Mouse (Mus musculus): ENCODE measurements around the gene Rassf7. TPM values are rescaled to one million over a fixed set of nuclear protein-coding genes. Genes with fewer than 3 reads are reported as not detected.

Gene Rassf7
- total and polyA plus RNA-seq, 2 experiments from 2014 or later = 13.3 to 15.6 TPM

DNA sequence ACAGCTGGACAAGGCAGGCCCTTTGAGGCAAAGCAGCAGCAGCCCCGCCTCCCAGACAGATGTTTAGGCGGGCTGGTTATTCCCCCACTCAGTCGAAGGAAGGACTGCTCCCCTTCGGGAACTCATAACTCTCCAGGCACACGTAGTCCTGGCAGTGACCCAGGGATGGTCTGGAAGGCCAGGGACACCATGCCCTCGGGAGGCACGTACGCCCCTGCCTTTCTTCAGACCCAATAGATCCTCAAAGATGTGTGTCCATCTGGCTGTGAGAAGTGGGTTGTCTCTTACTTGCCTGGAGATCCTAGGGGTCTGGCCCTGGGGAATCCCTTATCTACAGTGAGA is 6.4 kb downstream of the Rassf7 start:
- WGBS = 8% methylated on average over 8 of the region's 8 CpGs
- Histone ChIP-seq H3K4me3 (ENCODE audit: low read depth, low read length) (peak overlapping the region; percentile 42), H3K27ac (ENCODE audit: low read depth, low read length) (no peak overlapping the region), H3K4me2 (ENCODE audit: low read depth) (peak overlapping the region; percentile 71), H3K4me1 (ENCODE audit: insufficient read depth) (peaks cover 5% of the 10 kb centered on the region; the same call in 1 of the 2 replicates), H3K9ac (peak overlapping the region; percentile 53), H3K9me3 (ENCODE audit: low read length) (no peaks in the 10 kb centered on the region), H3K27me3 (ENCODE audit: insufficient read depth, low read length) (no peaks in the 10 kb centered on the region), H3K36me3 (ENCODE audit: insufficient read depth) (no peaks in the 10 kb centered on the region; the same call in 1 of the 2 replicates)
- DNase-seq (no peak), ATAC-seq (no peak)
- TF ChIP-seq CTCF (IDR thresholded peaks at IDR 0.05; ENCODE audit: low read depth) = no peak

DNA sequence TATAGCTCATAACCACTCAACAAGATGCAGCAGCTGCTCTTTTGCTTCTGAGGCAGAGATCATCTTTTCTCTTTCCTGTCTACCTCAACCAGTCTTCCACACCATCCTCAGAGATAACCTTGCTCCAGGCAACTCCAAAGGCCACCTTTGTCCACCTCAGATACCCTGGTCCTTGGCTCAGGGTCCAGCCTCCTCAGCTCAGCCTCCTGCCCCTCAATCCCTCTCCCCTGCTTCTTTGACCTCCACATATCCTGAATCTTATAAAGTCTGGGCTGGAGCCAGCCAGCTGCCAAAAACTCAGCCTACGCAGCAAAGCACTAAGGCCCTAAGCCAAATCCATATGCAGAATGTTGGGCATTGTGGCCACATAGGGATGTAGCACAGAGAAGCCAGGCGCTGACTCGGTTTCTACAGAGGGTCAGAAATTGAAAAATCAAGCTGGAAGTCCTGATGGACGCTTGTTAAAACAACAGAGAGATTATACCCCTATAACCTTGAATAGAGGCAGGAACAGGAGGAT is 7.1 kb downstream of the Rassf7 start:
- Histone ChIP-seq H3K9ac (no peak overlapping the region), H3K4me3 (ENCODE audit: low read depth, low read length) (no peak overlapping the region), H3K27ac (ENCODE audit: low read depth, low read length) (no peak overlapping the region), H3K4me2 (ENCODE audit: low read depth) (0 out of 2 replicates have a peak overlapping the region, but pooled peaks have one; percentile 71), H3K27me3 (ENCODE audit: insufficient read depth, low read length) (no peaks in the 10 kb centered on the region), H3K9me3 (ENCODE audit: low read length) (no peaks in the 10 kb centered on the region), H3K4me1 (ENCODE audit: insufficient read depth) (peaks cover 5% of the 10 kb centered on the region; the same call in 1 of the 2 replicates), H3K36me3 (ENCODE audit: insufficient read depth) (no peaks in the 10 kb centered on the region; the same call in 1 of the 2 replicates)
- DNase-seq = no peak
- no peak for ATAC-seq
- TF ChIP-seq CTCF (IDR thresholded peaks at IDR 0.05; ENCODE audit: low read depth) = no peak
- WGBS = 92% methylated on average over 4 of the region's 4 CpGs

- Histone ChIP-seq H3K9me3 (ENCODE audit: low read length) (no peaks in the 10 kb centered on the region), H3K27me3 (ENCODE audit: insufficient read depth, low read length) (no peaks in the 10 kb centered on the region), H3K4me1 (ENCODE audit: insufficient read depth) (peaks cover 17% of the 10 kb centered on the region), H3K36me3 (ENCODE audit: insufficient read depth) (peaks cover 8% of the 10 kb centered on the region), H3K4me2 (ENCODE audit: low read depth) (no peak overlapping the region), H3K27ac (ENCODE audit: low read depth, low read length) (no peak overlapping the region), H3K9ac (no peak overlapping the region), H3K4me3 (ENCODE audit: low read depth, low read length) (no peak overlapping the region)
- ATAC-seq = no peak
- DNase-seq = no peak
- WGBS = 83% methylated on average over 6 of the region's 6 CpGs
- peak; percentile 9; the same call in 1 of the 2 replicates for TF ChIP-seq CTCF (IDR thresholded peaks at IDR 0.05; ENCODE audit: low read depth)
Observed at GRCm38 (mm10) chr7:141226535-141226934, 10.9 kb downstream of the Rassf7 start.

- Histone ChIP-seq H3K4me1 (ENCODE audit: insufficient read depth) (peaks cover 12% of the 10 kb centered on the region), H3K36me3 (ENCODE audit: insufficient read depth) (peaks cover 21% of the 10 kb centered on the region), H3K9me3 (ENCODE audit: low read length) (no peaks in the 10 kb centered on the region), H3K4me3 (ENCODE audit: low read depth, low read length) (no peak overlapping the region), H3K27me3 (ENCODE audit: insufficient read depth, low read length) (no peaks in the 10 kb centered on the region), H3K4me2 (ENCODE audit: low read depth) (peak overlapping the region; percentile 62), H3K27ac (ENCODE audit: low read depth, low read length) (no peak overlapping the region), H3K9ac (no peak overlapping the region)
- no peak for TF ChIP-seq CTCF (IDR thresholded peaks at IDR 0.05; ENCODE audit: low read depth)
- ATAC-seq = no peak
- DNase-seq = no peak
- 71% methylated on average over 4 of the region's 4 CpGs for WGBS
Observed at GRCm38 (mm10) chr7:141227796-141228195, 12.1 kb downstream of the Rassf7 start.

DNA sequence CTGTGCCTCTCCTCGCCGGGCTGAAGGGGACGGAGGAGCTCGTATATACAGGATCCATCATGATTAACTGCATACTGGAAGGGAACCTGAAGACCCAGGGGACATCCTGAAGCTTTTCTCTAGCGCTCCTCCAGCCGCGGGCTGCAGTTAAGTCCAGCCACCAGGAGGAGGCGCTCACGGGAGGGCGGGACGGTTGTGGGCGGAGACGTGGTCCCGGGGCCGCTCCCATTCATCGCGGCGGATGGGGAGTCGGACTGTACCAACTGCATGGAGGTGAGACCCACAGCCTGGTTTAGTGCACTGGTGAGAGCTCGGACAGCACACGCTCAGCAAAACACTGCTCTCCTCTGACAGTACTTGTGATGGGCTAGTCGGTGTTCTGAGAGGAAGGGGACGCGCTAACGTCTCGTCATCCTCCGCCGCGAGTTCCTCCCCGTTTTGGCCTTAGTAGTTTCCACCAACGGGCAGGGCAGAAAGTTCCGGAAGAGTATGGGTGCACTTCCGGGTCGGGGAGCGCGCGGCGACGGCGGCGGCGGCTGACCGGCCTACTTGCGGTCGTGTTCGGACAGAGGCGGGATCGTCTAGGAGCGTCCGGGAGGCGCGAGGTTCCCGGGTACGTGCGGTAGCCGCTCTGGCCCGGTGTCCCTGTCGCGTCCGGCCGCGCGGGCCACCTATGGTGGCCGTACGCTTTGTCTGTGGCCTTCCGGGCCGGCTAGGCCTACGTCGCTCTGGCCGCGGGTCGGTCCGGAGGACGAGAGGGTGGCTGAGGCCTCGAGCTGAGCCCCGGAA is 12.8 kb downstream of the Rassf7 start, which contains the start of gene Phrf1:
Gene Phrf1, plus strand, starts transcription at position 506 of the 789 bp plus-strand sequence.
- Histone ChIP-seq H3K27me3 (ENCODE audit: insufficient read depth, low read length) (no peaks in the 10 kb centered on the region), H3K4me2 (ENCODE audit: low read depth) (peak within 1 kb of the TSS; percentile 62), H3K27ac (ENCODE audit: low read depth, low read length) (peak within 1 kb of the TSS; percentile 97), H3K9me3 (ENCODE audit: low read length) (no peaks in the 10 kb centered on the region), H3K4me3 (ENCODE audit: low read depth, low read length) (peak within 1 kb of the TSS; percentile 95), H3K9ac (peak within 1 kb of the TSS; percentile 93), H3K36me3 (ENCODE audit: insufficient read depth) (peaks cover 28% of the 10 kb centered on the region), H3K4me1 (ENCODE audit: insufficient read depth) (peaks cover 12% of the 10 kb centered on the region)
- ATAC-seq (peak; percentile 95), DNase-seq (peak; percentile 97)
- under 1% methylated on average over 76 of the region's 76 CpGs for WGBS
- TF ChIP-seq CTCF (IDR thresholded peaks at IDR 0.05; ENCODE audit: low read depth) = peak; percentile 99

DNA sequence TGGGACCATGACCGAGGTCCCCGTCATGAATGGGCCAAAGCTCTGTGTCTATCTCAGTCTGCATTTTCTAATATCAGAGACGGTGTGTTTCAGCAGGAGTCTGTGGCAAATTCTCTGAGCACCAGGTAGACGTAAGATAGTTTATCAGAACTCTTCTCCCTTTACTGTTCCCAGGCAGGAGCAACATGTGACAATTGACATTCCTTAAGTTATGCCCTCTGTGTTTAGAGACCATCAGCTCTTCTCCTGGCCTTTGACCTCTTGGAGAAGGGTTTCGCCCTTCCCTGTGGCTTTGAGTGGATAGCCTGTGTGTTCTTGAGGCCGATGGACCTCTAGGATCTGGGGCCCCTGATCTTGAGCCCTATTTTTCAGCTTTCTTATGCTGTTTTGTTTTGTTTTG is 14.0 kb downstream of the Rassf7 start:
- peaks cover 39% of the 10 kb centered on the region for H3K36me3 ChIP-seq (ENCODE audit: insufficient read depth)
- no peak overlapping the region for H3K27ac ChIP-seq (ENCODE audit: low read depth, low read length)
- no peaks in the 10 kb centered on the region for H3K9me3 ChIP-seq (ENCODE audit: low read length)
- H3K4me3 ChIP-seq (ENCODE audit: low read depth, low read length) = peak overlapping the region; percentile 95
- TF ChIP-seq CTCF (IDR thresholded peaks at IDR 0.05; ENCODE audit: low read depth) = no peak
- H3K9ac ChIP-seq = peak overlapping the region; percentile 93
- ATAC-seq (no peak), DNase-seq (no peak)
- H3K27me3 ChIP-seq (ENCODE audit: insufficient read depth, low read length) = no peaks in the 10 kb centered on the region
- WGBS = 70% methylated on average over 6 of the region's 6 CpGs
- H3K4me1 ChIP-seq (ENCODE audit: insufficient read depth) = peaks cover 12% of the 10 kb centered on the region
- peak overlapping the region; percentile 62 for H3K4me2 ChIP-seq (ENCODE audit: low read depth)

DNA sequence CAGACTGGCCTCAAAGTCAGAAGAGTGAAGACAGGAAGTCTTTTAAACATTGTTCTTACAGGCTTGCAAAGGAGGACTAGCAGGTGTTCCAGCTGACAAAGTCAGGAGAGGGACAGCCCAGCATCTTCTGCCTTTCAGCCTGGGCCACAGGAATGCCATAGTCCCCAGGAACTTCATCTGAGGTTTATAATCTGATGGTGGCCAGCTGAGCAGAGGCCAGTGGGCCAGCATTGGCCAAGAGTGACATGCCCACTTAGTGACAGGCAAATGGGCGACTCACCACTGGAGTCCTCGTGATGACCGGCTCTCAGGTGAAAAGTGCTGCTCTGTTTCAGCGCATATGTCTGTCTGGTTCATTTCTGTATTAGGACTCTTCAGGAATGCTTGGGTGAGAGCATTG is 14.9 kb downstream of the Rassf7 start:
- H3K27me3 ChIP-seq (ENCODE audit: insufficient read depth, low read length) = no peaks in the 10 kb centered on the region
- no peak overlapping the region for H3K4me2 ChIP-seq (ENCODE audit: low read depth)
- ATAC-seq = no peak
- H3K4me3 ChIP-seq (ENCODE audit: low read depth, low read length) = no peak overlapping the region
- no peaks in the 10 kb centered on the region for H3K9me3 ChIP-seq (ENCODE audit: low read length)
- no peak overlapping the region for H3K9ac ChIP-seq
- no peak overlapping the region for H3K27ac ChIP-seq (ENCODE audit: low read depth, low read length)
- H3K36me3 ChIP-seq (ENCODE audit: insufficient read depth) = peaks cover 48% of the 10 kb centered on the region
- 92% methylated on average over 4 of the region's 4 CpGs for WGBS
- TF ChIP-seq CTCF (IDR thresholded peaks at IDR 0.05; ENCODE audit: low read depth) = no peak
- DNase-seq = no peak
- H3K4me1 ChIP-seq (ENCODE audit: insufficient read depth) = peaks cover 12% of the 10 kb centered on the region

Measured in forebrain, postnatal 0 days (tissue).